ENCODE assay signal across 8 mouse cellular contexts in genomic region chr1:24100870-24101358, GRCm38 (mm10). TPM values are rescaled to one million over a fixed set of nuclear protein-coding genes. Genes with fewer than 3 reads are reported as not detected.
A peak's percentile ranks its signal among the peaks of the same experiment; 100 is the strongest.
DNase-seq lines count a peak whose midpoint lies in the region; ATAC-seq lines count a peak whose summit lies in the region.

No protein-coding gene starts in this region.

- intact Hi-C loops in heart, postnatal 36 days (cut with DNase I): no loop called here

- peak overlapping the region; percentile 79; the same call in 1 of the 2 replicates for H3K27ac ChIP-seq in hindbrain, embryonic 12.5 days
- H3K27ac ChIP-seq in midbrain, embryonic 10.5 days (replicated peaks): peak overlapping the region; percentile 95

- peak overlapping the region; percentile 93; the same call in 1 of the 2 replicates for H3K9ac ChIP-seq in hindbrain, embryonic 12.5 days

- no peaks in the 10 kb centered on the region for H3K36me3 ChIP-seq in hindbrain, embryonic 12.5 days
- no peaks in the 10 kb centered on the region for H3K36me3 ChIP-seq in midbrain, embryonic 10.5 days

- no peaks in the 10 kb centered on the region for H3K27me3 ChIP-seq in hindbrain, embryonic 12.5 days
- no peaks in the 10 kb centered on the region for H3K27me3 ChIP-seq in midbrain, embryonic 10.5 days (ENCODE audit: low read depth, poor library complexity, severe bottlenecking)

- DNase-seq in heart, adult 18-20 months: peak; percentile 7 to 15
- no peak for DNase-seq in heart, postnatal 36 days
- peak; percentile 60 for DNase-seq in cerebellum, adult 9-11 months
- DNase-seq in midbrain, embryonic 10.5 days (ENCODE audit: low spot score): no peak
- no peak for DNase-seq in spleen, adult 18-20 months
- no peak for DNase-seq in frontal cortex, postnatal 14 days (ENCODE audit: low spot score in 2 of 2)

- peaks cover 4% of the 10 kb centered on the region for H3K4me1 ChIP-seq in hindbrain, embryonic 12.5 days
- peaks cover 24% of the 10 kb centered on the region for H3K4me1 ChIP-seq in midbrain, embryonic 10.5 days

- no peaks in the 10 kb centered on the region for H3K9me3 ChIP-seq in hindbrain, embryonic 12.5 days (replicated peaks)
- no peaks in the 10 kb centered on the region for H3K9me3 ChIP-seq in midbrain, embryonic 10.5 days (replicated peaks)

- H3K4me3 ChIP-seq in hindbrain, embryonic 12.5 days: peak overlapping the region; percentile 90
- peak overlapping the region; percentile 92 for H3K4me3 ChIP-seq in midbrain, embryonic 10.5 days

- peak; percentile 44; the same call in 1 of the 2 replicates for ATAC-seq in hindbrain, embryonic 12.5 days (ENCODE audit: low FRiP score)
- ATAC-seq in erythroid progenitor cell, adult 5-6 weeks (replicated peaks; ENCODE audit: low FRiP score, poor library complexity, severe bottlenecking): no peak

- WGBS in hindbrain, embryonic 12.5 days: 53% methylated on average over 6 of the region's 6 CpGs
- WGBS in midbrain, embryonic 10.5 days: 77% methylated on average over 6 of the region's 6 CpGs

- peak overlapping the region; percentile 56 for H3K4me2 ChIP-seq in hindbrain, embryonic 12.5 days (replicated peaks)

RNA-seq across cellular contexts. Expression of gene Fam135a, which starts 0.8 kb away (rescaled TPM):
- total RNA-seq in heart, adult 18-20 months (2021): 10 to 100 TPM; 19.0 to 19.9 TPM
- total RNA-seq in heart, postnatal 36 days (2021): 10 to 100 TPM; 19.6 to 23.7 TPM
- 46.1 and 47.6 TPM in 2 replicates for polyA plus RNA-seq in hindbrain, embryonic 12.5 days (2016; fragmentation: Nextera tagmentation; extraction: Ambion mirVana)
- 35.4 and 35.8 TPM in 2 replicates for polyA plus RNA-seq in midbrain, embryonic 10.5 days (2016; fragmentation: Nextera tagmentation; extraction: Ambion mirVana)
- total RNA-seq in erythroid progenitor cell, adult 5-6 weeks (2015; ENCODE audit: low replicate concordance): not detected in 2 replicates
- total RNA-seq in erythroid progenitor cell, adult 5-6 weeks (2017; ENCODE audit: low replicate concordance): not detected in 2 replicates

Comparison
In these comparisons a context has a peak if more than half of its experiments do, and no peak if none do; other contexts are left out.
1. DNase-seq: peak in heart, adult 18-20 months (2 of 2) and cerebellum, adult 9-11 months (single experiment); none in heart, postnatal 36 days (0 of 2), midbrain, embryonic 10.5 days (single experiment), spleen, adult 18-20 months (0 of 2) and frontal cortex, postnatal 14 days (0 of 2).
2. RNA of gene Fam135a, which starts 0.8 kb away (total RNA-seq): 19.6 to 23.7 TPM in heart, postnatal 36 days and 19.0 to 19.9 TPM in heart, adult 18-20 months; not detected in erythroid progenitor cell, adult 5-6 weeks; every median in the first group is over 10 times any median in the second.